Mouse (Mus musculus): ENCODE results near the gene Cnnm3.
"Not testable (repeated sequence)": the region's sequence is repeated elsewhere in the genome, so short reads cannot be mapped to it uniquely, and the experiment has no call there.

The Cnnm3 gene

DNA sequence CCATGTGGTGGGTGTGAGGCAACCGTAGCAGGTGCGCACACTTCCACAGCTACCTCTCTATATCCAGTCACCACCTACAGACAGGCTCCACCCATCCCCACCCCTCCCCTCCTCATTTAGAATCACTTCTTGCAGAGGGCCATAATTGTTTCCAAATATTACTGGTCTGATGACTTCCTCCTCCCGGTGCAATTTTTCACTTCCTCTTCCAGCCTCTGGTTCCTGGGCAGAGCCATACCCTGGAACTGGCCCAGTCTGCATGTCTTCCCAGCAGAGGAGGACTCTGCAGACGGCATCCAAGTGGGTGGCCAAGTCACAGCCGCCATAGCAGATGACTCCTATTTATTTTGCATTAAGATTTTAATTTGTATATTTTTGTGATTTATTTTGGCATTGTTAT, 3.4 kb upstream of the Cnnm3 start:
- no peak for DNase-seq

DNA sequence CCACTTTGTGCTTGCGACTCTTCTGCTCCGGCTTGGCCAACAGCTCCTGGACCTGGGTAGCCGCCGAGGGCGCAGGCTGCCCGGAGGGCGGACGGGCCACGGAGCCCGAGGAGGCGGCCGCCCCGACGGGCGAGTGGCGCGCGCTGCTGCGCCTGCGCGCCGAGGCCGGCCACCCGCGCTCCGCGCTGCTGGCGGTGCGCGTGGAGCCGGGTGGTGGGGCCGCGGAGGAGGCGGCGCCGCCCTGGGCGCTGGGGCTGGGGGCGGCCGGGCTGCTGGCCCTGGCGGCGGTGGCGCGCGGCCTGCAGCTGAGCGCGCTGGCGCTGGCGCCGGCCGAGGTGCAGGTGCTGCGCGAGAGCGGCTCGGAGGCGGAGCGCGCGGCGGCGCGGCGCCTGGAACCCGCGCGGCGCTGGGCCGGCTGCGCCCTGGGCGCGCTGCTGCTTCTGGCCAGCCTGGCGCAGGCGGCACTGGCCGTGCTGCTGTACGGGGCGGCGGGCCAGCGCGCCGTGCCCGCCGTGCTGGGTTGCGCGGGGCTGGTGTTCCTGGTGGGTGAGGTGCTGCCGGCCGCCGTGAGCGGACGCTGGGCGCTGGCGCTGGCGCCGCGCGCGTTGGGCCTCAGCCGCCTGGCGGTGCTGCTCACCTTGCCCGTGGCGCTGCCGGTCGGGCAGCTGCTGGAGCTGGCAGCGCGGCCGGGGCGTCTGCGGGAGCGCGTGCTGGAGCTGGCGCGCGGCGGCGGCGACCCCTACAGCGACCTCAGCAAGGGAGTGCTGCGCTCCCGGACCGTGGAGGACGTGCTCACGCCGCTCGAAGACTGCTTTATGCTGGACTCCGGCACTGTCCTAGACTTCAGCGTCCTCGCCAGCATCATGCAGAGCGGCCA, 660 bp downstream of the Cnnm3 start:
- DNase-seq, result peak; percentile 28 to 59

DNA sequence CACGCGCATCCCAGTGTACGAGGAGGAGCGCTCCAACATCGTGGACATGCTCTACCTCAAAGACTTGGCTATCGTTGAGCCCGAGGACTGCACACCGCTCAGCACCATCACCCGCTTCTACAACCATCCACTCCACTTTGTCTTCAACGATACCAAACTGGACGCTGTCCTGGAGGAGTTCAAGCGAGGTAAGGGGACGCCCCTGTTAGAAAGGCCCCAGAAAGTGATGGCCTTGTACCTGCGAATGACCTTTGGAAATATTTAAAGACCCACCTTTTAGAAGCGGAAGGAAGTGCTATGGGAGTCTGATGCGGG, 1.3 kb downstream of the Cnnm3 start:
- no peak for DNase-seq

DNA sequence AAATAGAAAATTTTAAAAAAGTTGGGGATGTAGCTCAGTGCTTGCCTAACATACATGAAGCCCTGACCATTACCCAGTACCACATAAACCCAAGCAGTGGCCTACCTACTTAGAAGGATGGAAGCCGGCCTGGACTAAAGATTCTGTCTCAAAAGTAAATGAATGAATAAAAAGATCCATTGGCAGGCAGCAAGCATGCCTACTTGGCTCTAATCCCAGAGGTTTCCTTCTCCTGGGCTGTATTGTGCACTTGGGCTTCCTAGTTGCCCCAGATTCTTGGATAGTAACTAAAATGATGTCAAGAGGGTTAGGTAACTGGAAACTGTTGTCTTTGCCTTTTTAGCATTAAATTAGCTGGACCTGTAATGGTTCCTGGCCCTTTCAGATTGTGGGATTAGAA, 1.6 kb downstream of the Cnnm3 start:
- no peak for DNase-seq

DNA sequence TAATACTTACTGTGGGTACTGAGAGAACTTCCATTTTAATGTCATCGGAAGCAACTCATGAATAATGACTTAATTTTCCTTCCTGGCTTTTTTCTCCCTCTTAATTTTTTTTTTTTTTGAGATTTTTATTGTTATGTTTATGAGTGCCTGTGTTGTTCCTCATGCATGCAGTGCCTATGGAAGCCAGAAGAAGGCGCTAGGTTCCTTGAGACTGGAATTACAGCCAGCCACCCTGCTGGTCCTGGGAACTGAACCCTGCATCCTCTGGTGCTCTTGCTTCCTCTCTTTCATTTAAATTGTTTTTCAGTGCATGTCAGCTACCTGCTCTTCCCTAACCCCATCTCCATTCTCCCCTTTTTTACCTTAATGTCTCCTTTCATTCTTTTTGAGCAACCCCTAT, 2.1 kb downstream of the Cnnm3 start:
- no peak for DNase-seq

DNA sequence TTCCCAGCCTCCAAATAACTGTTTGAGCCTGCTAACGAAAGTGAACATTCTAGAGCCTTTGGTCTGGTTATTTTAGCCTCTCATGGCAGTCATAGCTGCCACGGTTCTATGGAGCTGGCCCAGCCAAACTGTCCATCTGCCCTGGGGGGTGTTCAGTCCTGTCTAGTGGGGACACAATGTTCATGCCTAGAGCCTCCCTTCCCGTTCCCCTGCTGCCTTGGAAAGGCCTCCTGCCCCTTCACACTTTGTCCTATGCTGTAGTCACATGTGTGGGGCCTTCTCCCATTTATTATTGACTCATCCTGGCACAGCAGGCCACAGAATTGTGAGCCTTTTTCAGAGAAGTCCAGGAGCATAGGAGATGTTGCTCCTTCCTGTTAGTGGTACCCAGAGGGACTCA, 6.6 kb downstream of the Cnnm3 start:
- DNase-seq, result no peak

DNA sequence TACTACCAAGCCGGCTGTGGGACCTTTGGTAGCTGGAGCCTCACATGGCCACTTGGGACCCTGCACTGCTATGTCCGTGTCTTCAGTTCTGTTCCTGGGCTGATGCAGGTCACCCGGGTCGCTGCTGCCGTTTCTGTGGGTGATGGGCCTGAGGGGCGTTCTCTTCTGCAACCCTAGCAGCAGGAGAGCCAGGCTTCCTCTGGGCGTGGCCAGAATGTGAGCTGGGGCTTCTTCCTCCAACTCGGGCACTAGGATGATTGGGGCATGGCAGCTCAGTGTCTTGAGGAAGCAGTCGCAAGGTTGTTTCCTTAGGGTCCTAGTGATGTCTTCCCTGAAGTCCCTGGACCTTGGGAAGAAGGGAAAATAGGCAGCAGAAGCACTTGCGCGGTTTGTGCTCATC, 8.0 kb downstream of the Cnnm3 start:
- DNase-seq, result no peak

DNA sequence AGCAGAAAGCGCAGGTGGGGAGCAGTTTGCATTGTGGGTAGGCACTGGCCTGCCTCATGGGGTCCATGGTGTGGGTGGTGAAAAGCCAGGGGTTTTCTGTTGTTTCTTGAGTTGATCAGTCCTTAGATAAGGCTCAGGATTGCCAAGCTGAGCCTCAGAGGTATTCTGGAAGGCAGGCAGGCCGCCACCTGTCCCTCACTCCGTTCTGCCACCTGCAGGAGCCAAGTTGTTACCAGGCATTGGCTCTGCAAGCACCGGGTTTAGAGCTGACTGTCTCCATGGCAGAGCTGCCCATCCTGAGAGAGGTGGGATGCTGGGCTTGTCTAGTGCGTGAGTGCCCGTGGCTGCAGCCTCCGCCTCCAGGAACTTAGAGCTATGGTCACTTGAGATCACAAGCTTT, 10.5 kb downstream of the Cnnm3 start:
- no peak for DNase-seq

DNA sequence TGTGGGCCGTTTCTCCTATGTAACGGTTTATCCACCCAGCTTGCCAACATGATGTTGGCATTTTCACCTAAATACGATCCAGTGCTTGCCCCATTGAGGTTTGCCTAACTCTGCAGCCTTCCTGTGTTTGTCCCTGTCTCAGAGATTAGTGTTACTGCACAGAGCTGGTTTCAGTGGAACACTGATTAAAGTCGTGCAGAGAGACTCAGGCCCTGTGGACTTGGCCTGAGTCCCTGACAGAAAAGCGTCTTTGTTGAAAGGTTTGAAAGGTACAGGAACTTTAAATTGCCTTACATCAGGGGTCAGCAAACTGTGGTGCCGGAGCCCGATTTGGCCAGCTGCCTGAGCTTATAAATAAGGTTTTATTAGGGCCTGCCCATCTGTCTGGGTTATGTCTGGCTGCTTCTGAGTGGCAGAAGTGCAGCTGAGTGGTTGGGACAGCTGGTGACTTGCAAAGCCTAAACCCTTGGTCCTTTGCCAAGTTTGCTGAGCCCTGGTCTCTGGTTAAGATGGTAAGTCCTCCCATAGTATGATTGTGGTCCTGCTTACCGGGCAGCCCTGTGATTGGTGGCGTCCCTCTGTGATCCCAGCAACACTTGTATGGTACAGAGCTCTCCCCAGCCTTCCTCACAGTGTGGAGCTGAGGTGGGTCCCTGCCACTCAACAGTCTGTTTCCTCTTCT, 11.8 kb downstream of the Cnnm3 start:
- no peak for DNase-seq

DNA sequence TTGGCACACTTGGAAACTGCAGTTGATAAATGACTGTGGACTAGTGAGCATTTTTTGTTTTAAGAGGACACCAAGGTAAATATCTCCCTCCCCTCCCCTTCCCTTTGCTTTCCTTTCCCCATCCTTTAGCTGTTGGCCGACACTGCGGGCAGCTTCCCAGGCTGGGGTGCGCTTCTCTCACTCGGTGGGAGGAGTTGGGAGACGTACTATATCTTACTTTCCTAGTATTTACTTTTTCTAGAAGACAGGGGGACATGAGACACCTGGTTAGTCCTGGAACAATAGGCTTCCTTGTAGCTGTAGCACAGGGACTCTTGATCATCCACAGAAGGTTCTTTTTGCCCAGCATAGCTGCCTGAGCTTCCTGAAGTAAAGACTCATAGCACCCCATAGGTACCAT, 12.4 kb downstream of the Cnnm3 start:
- no peak for DNase-seq

DNA sequence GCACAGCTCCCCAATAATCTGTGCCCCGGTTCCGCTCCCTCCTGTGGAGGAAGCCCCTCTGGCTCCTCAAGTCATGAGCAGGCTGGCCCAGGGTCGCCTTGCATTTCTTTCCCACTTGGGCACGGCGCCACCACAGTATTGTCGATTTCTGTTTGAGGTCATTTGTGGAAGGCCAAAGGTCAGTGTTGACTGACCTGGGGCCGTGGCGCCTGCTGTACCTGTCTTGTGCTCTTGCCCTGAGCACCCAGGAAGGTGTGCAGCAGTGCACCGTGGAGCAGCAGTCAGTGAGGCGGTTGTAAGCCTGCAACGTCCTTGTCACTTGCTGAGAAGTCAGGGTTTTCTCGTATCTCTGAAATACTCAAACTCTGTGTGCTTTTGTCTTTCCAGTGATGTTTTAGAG, 14.1 kb downstream of the Cnnm3 start:
- no peak for DNase-seq

DNA sequence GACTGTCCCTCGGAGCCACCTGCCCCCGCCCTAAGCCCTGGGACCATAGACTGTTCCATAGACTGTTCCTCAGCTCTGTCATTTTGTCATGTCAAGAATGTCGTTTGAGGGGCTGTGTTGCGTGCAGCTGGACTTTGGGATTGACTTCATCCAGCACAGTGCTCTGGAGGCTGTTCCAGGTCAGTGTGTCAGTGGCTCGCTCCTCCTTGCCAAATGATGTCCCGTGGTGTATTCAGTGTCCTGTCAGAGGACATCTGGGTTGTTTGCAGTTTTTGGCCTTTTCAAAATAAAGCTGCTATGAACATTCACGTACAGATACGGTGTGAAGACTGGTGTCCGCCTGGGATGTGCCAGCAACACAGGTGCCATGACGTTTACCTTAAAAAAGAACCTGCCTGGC, 15.2 kb downstream of the Cnnm3 start:
- DNase-seq, result no peak

DNA sequence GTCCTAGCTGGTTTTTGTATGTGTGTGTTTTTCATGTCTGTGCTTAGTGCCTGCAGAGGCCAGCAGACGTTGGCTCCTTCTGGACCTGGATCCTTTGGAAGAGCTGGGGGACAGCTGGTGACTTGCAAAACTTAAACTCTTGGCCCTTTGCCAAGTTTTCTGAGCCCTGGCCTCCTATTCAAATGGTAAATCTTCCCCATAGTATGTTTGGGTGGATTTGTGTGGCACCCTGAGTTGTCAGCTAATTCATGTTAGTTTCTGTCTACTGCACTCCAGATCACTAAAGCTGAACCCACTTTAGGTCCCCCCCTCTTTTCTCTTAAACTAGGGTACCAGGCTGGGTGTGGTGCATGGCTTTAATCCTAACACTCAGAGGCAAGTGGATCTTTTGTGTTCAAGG, 16.7 kb downstream of the Cnnm3 start:
- DNase-seq, result no peak

DNA sequence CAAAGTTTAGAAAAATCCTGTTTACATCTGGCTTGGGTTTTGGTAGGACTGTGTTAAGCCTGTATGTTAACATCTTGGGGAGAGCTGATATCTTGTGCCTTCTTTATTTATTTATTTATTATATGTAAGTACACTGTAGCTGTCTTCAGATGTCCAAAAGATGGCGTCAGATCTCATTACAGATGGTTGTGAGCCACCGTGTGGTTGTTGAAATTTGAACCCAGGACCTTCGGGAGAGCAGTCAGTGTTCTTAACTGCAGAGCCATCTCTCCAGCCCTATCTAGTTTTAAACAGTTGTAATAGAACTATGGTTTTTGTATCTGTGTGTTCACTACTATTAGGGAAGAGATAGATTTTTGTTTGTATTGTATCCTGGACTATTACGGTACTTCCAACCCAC, 17.6 kb downstream of the Cnnm3 start:
- DNase-seq, result no peak

DNA sequence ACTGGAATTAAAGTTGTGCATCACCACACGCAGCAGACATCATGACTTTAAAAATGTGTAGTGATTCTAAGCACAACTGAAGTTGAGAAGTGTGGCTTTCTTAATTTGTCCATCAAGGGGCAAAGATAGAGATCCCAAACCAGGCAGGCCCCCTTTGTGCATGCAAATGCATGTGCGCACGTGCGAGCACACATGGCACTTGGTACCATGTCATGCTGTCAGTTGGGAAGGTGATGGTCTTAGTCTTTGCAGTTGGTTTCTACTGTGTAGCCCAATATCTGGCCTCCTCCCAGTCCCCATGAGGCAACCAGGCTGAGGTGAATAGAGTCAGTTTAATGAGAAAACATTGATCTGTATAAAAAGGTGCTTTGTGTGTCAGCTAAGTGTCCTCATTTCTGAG, 18.2 kb downstream of the Cnnm3 start:
- DNase-seq, result no peak

DNA sequence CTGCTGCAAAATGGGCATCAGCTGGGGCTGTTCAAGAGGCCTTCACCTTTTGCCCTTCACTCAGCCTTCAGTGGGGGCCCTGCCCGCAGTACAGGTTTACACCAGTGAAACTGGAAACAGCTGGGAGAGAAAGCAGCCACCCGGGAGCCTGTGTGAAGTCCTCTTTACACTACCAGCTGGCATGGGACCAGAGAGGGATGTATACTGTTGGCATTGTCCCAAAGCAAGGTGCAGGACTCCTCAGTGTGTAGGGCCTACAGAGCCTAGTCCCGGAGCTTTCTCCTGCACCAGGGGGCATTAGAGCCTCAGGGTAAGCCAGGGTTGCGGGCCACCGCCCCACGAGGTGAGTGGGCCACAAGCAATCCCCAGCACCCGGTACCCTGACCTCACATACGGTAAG, 18.8 kb downstream of the Cnnm3 start:
- DNase-seq, result no peak

DNA sequence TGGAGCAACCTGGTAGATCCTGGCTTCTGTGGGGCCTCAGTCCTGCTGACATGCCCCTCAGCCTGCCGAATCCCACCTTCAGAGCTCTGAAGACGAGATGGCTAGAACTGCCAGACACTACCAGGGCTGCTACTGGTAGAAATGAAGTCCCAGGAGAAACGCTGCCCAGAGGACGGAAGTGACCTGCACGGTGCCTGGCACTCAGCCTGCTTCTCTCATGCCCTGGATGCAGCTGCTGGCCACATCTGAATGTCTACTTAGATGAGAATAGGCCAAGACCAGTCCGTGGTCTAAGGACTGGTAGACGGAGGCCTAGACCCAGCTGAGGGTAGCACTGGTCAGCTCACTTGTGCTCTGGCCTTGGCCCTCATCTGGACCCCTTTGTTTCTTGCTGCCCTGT, 19.3 kb downstream of the Cnnm3 start:
- DNase-seq, result no peak

DNA sequence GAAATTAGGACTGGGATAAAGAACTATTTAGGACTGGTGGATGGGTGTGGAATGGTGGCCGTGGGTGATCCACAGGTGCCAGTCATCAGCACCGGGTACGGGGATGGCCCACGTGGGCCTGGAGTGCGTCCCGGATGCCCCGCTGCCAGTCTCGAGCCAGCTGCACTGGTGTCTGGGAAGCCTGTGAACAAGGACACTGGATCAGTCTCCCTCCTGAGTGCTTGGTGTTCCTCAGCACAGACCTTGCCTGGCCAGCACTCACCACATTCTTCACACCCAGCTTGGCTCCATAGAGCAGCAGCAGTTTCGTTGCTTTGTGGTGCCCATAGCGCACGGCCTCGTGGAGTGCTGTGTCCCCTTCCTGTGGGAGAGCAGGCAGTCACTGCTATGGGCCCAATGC, 19.8 kb downstream of the Cnnm3 start:
- DNase-seq, result no peak

DNA sequence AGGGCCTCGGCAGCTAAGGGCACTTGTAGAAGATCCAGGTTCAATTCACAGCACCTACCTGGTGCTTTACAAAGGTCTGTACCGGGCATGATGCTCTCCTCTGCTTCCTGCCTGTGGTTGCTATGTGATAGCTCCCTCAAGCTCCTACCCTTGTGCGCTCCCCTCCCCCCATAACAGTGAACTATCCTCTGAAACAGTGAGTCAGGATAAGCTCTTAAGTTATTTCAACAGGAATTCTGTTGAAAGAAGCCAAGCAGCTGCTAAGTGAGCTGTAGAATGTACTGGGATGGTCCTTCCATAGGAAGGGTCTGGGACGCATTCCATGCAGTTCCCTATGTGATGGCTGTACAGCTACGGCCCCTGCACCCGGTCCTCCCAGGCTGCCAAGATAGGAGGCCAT, 21.9 kb downstream of the Cnnm3 start:
- DNase-seq, result no peak

DNA sequence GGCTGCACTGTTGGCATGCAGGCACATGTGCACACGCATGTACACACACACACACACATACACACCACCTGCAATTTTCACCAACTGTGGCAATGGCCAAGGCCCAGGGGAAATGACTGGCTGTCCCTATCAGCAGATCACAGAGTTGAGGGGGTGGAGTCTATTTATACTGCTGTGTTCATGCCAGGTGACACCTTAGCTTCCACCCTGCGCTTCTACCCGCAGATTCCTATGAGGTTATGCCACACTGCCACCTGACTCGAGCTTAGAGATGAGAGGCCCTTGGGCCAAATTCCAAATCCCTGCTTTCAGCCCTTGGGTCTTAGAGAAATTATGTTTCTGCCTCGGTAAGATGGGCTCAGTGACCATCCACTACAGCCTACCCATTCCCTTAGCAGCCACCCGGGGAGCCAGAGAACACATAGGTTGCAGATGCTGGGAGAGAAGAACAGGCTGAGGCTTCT, 23.0 kb downstream of the Cnnm3 start:
- no peak for DNase-seq

DNA sequence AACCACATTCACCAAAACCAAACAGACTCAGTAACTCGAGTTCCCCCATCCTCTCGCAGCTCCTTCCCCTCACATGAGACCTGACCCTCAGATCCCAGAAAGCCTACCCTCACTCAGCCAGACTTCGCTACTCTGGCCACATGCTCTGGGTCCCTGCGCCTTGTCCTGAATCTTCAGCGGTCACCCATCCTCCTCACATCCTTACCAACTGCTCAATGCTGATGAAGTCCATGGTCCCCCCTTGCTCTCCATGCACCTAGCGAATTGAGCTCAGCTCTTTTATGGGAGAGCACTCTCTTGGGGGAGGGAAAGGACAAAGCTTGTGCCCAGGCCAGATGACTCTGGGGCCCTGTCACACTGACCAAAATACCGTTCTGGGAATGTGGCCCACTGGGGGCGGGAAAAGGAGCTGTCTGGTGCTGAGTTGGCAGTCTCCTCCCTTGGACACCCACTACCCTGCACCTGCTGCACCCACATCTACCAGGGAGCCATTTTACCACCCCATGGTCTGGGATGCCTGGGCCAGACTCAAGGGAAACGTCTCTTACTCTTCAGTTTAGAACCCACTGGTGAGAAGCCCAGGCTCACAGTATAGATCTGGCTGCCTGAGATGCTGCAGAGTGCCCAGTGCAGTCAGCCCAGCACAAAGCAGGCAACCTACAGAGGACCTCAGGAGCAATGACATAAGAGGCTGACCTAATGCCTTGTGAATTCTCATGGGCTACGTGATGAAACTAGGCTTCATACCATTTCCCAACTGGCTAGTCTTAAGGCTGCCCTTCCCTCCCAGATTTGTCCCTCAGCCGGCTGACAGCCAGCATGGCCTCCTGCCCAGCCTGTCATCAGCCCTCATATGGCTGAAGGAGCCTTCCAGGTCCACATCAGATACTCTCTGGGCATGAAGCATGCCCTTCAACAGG, 24.1 kb downstream of the Cnnm3 start:
- DNase-seq, result no peak

DNA sequence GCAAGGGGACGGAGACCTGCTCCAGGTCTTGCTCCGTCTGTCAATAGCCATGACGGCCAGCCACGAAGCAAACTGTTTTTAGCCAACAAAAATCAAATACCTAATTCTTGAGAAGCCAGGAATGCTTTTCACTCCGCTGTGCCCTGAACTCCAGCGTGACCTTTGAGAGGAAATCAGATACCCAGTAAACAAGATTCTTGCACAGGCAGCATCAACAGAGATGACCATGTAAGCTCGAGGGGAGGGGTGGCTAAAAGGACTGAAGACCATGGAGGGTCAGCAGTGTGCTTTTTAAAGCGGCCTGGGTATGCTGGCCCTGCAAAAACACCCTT, 24.7 kb downstream of the Cnnm3 start:
- no peak for DNase-seq

DNA sequence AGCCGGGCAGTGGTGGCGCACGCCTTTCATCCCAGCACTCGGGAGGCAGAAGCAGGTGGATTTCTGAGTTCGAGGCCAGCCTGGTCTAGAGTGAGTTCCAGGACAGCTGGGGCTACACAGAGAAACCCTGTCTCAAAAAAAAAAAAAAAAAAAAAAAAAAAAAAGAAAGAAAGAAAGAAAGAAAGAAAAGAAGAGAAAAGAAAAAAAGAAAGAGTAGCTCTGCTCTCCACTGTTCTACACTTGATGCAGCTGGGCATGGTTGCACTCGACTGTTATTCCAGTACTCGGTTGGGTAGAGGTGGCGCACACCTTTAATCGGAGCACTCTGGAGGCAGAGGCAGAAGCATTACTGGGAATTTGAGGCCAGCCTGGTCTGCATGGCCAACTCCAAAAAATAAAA, 25.1 kb downstream of the Cnnm3 start, which contains the start of gene Ankrd23:
TSS of gene Ankrd23 (minus strand) at position 101 of the 400 bp plus-strand sequence.
- DNase-seq, result not testable (repeated sequence)

DNA sequence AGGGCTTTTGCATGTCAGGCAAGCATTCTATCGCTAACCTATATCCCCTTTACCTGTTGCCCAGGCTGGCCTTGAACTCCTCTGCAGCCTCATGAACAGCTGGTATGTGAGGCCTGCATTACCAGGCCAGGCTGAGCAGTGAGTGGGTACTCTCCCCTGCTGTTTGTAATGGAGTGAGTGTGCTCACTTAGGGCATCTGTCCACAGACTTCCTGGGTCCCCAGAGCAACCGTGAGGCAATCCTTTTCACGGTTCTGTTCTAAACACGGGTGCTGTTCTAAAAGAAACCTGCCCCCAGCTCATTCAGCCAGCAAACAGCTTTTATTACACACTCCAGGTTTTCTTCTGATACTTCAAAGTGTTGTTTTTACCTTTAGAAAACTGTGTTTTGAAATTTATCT, 27.1 kb downstream of the Cnnm3 start:
- DNase-seq, result no peak
